10 mouse cellular contexts compared by ENCODE assay signal in genomic region chr1:132010632-132011501, GRCm38 (mm10). TPM values are rescaled to one million over a fixed set of nuclear protein-coding genes. Genes with fewer than 3 reads are reported as not detected.
DNase-seq lines count a peak whose midpoint lies in the region; ATAC-seq and TF ChIP-seq lines count a peak whose summit lies in the region.
"Had no signal": no experiment of that assay in that cellular context is flagged by ENCODE, and none has a peak within 500 bp of the region (broad histone marks: within the 10 kb centered on the region; RNA-seq: fewer than 3 reads in every experiment).

No protein-coding gene starts in this region.

- peaks cover 79% of the 10 kb centered on the region for H3K79me2 ChIP-seq in C2C12 (ENCODE audit: control insufficient read depth, insufficient read depth)

- H3K27me3 ChIP-seq in C2C12 (ENCODE audit: control insufficient read depth, insufficient read depth, insufficient read length), result no peaks in the 10 kb centered on the region
- H3K27me3 ChIP-seq: limb, embryonic 13.5 days had no signal

- H3K79me3 ChIP-seq in C2C12 (ENCODE audit: low read depth), result peaks cover 60% of the 10 kb centered on the region

- ATAC-seq in hematopoietic stem cell, adult 5-6 weeks (replicated peaks in 1 of 2; ENCODE audit: insufficient read depth in 1 of 2, low FRiP score in 2 of 2, low TSS enrichment in 1 of 2, low read depth in 1 of 2, poor library complexity in 2 of 2, severe bottlenecking in 2 of 2), result peak; percentile 19 to 37; a peak in 2 of 4 replicates
- no peak for ATAC-seq in erythroid progenitor cell, adult 5-6 weeks (replicated peaks; ENCODE audit: low FRiP score, poor library complexity, severe bottlenecking)

- no peak overlapping the region for H3K4me3 ChIP-seq in C2C12 (ENCODE audit: insufficient read depth, poor library complexity, severe bottlenecking)
- H3K4me3 ChIP-seq: limb, embryonic 13.5 days had no signal

- TF ChIP-seq CTCF in C2C12 (IDR thresholded peaks at IDR 0.05; ENCODE audit: control insufficient read depth, insufficient read depth, insufficient read length), result no peak

- peaks cover 17% of the 10 kb centered on the region for H3K36me3 ChIP-seq in C2C12 (ENCODE audit: control insufficient read depth, insufficient read depth)

- DNase-seq in 416B (ENCODE audit: low read depth), result peak; percentile 87
- peak; percentile 83 to 86 for DNase-seq in natural killer cell, adult 2 months (ENCODE audit: low spot score in 2 of 2)
- no peak for DNase-seq in adrenal gland, adult 18-20 months (ENCODE audit: low spot score in 2 of 2)
- no peak for DNase-seq in ovary, adult 18-20 months (ENCODE audit: low spot score)
- DNase-seq: gastrocnemius, postnatal 36 days; right cerebral cortex, postnatal 14 days had no signal

- H3ac ChIP-seq in C2C12 (ENCODE audit: control insufficient read depth, insufficient read length, low read depth), result no peak overlapping the region

TF ChIP-seq in C2C12, 6 proteins besides CTCF, POLR2A, EP300 and RAD21:
- TF ChIP-seq USF1 (IDR thresholded peaks at IDR 0.05; ENCODE audit: low read depth) (no peak), CEBPB (IDR thresholded peaks at IDR 0.05; ENCODE audit: low read depth) (peak; percentile 68), MYOD1 (IDR thresholded peaks at IDR 0.05; ENCODE audit: control insufficient read depth, insufficient read length, low read depth) (peak; percentile 66), MAX (IDR thresholded peaks at IDR 0.05) (no peak), FOSL1 (IDR thresholded peaks at IDR 0.05; ENCODE audit: insufficient read depth, low read length, poor library complexity, severe bottlenecking) (no peak), MYOG (IDR thresholded peaks at IDR 0.05; ENCODE audit: control insufficient read depth, extremely low read depth, insufficient read length) (no peak)

RNA-seq across cellular contexts. Expression of gene Elk4, which starts 3.5 kb away (rescaled TPM):
- 11.9 TPM for polyA plus RNA-seq in C2C12 (2012; fragmentation: generic; extraction: Trizol)
- 118 and 147 TPM in 2 replicates for total RNA-seq in hematopoietic stem cell, adult 5-6 weeks (2017)
- 10 to 100 TPM; 79.8 to 86.4 TPM for total RNA-seq in adrenal gland, adult 18-20 months (2021)
- 143 and 156 TPM in 2 replicates for total RNA-seq in erythroid progenitor cell, adult 5-6 weeks (2015; ENCODE audit: low replicate concordance)
- total RNA-seq in erythroid progenitor cell, adult 5-6 weeks (2017; ENCODE audit: low replicate concordance), result 66.2 and 68.6 TPM in 2 replicates

RNA-seq across cellular contexts. Expression of gene Slc45a3, which starts 48.1 kb away (rescaled TPM):
- polyA plus RNA-seq in C2C12 (2012; fragmentation: generic; extraction: Trizol), result 0.75 TPM
- total RNA-seq in hematopoietic stem cell, adult 5-6 weeks (2017), result 0.35 and 0.88 TPM in 2 replicates
- total RNA-seq in adrenal gland, adult 18-20 months (2021), result 10 to 100 TPM; 22.9 to 33.6 TPM
- total RNA-seq in erythroid progenitor cell, adult 5-6 weeks (2015; ENCODE audit: low replicate concordance), result 1.1 TPM in 1 of 2 replicates, not detected in the other
- total RNA-seq in erythroid progenitor cell, adult 5-6 weeks (2017; ENCODE audit: low replicate concordance), result 0.64 TPM in 1 of 2 replicates, not detected in the other

RNA-seq across cellular contexts. Expression of gene Mfsd4a, which starts 57.0 kb away (rescaled TPM):
- polyA plus RNA-seq in C2C12 (2012; fragmentation: generic; extraction: Trizol), result 7.8 TPM
- total RNA-seq in hematopoietic stem cell, adult 5-6 weeks (2017), result 0.79 and 2.9 TPM in 2 replicates
- total RNA-seq in adrenal gland, adult 18-20 months (2021), result 10 to 100 TPM; 13.3 to 31.0 TPM
- total RNA-seq in erythroid progenitor cell, adult 5-6 weeks (2015; ENCODE audit: low replicate concordance), result 0.72 TPM in 1 of 2 replicates, not detected in the other
- 0.15 and 5.4 TPM in 2 replicates for total RNA-seq in erythroid progenitor cell, adult 5-6 weeks (2017; ENCODE audit: low replicate concordance)

Comparison
In these comparisons a context has a peak if more than half of its experiments do, and no peak if none do; other contexts are left out.
1. DNase-seq: peak in 416B (single experiment) and natural killer cell, adult 2 months (2 of 2); none in adrenal gland, adult 18-20 months (0 of 2) and ovary, adult 18-20 months (single experiment).
2. RNA of gene Slc45a3, which starts 48.1 kb away (total RNA-seq): 22.9 to 33.6 TPM in adrenal gland, adult 18-20 months; 0.35 to 0.88 TPM in hematopoietic stem cell, adult 5-6 weeks and 0.64 to 1.1 TPM in erythroid progenitor cell, adult 5-6 weeks; every median in the first group is over 10 times any median in the second.